In genomic region chr19:21833416-21833992, GRCm38 (mm10) we compare ENCODE assay signal across 11 mouse cellular contexts. TPM values are rescaled to one million over a fixed set of nuclear protein-coding genes. Genes with fewer than 3 reads are reported as not detected.
DNase-seq lines count a peak whose midpoint lies in the region; ATAC-seq and TF ChIP-seq lines count a peak whose summit lies in the region.
"Had no signal": no experiment of that assay in that cellular context is flagged by ENCODE, and none has a peak within 500 bp of the region (broad histone marks: within the 10 kb centered on the region; RNA-seq: fewer than 3 reads in every experiment).

No protein-coding gene starts in this region.

- DNase-seq in heart, adult 11 months = no peak
- DNase-seq in lung, postnatal 0 days (ENCODE audit: low spot score) = peak; percentile 44
- DNase-seq in lung, adult 18-20 months = no peak
- DNase-seq in kidney, postnatal 10 days = peak; percentile 59
- DNase-seq in skeletal muscle tissue, adult 2 months (ENCODE audit: low read depth, low spot score) = peak; percentile 25
- DNase-seq: cerebellum, adult 9-11 months; right cerebral cortex, postnatal 14 days had no signal

- 76% methylated on average over 12 of the region's 12 CpGs for WGBS in heart, embryonic 12.5 days
- 54% methylated on average over 12 of the region's 12 CpGs for WGBS in lung, postnatal 0 days
- WGBS in midbrain, embryonic 13.5 days = 89% methylated on average over 12 of the region's 12 CpGs

- H3K36me3 ChIP-seq in heart, embryonic 12.5 days = peaks cover 83% of the 10 kb centered on the region
- peaks cover 38% of the 10 kb centered on the region; the same call in 1 of the 2 replicates for H3K36me3 ChIP-seq in lung, postnatal 0 days (ENCODE audit: insufficient read depth, low read length)
- peaks cover 92% of the 10 kb centered on the region for H3K36me3 ChIP-seq in midbrain, embryonic 13.5 days

- peak overlapping the region; percentile 32 for H3K27ac ChIP-seq in heart, embryonic 12.5 days (ENCODE audit: poor library complexity, severe bottlenecking)
- H3K27ac ChIP-seq in lung, postnatal 0 days (ENCODE audit: low read length) = no peak overlapping the region
- no peak overlapping the region; the same call in 1 of the 2 replicates for H3K27ac ChIP-seq in midbrain, embryonic 13.5 days
- H3K27ac ChIP-seq: stomach, postnatal 0 days had no signal

- ATAC-seq in heart, embryonic 12.5 days (ENCODE audit: insufficient number of reproducible peaks, low FRiP score) = no peak
- ATAC-seq in lung, postnatal 0 days = peak; percentile 62
- ATAC-seq in midbrain, embryonic 13.5 days = no peak
- ATAC-seq: intestine, postnatal 0 days had no signal

- no peak overlapping the region for H3K9ac ChIP-seq in heart, embryonic 12.5 days
- H3K9ac ChIP-seq in lung, postnatal 0 days (replicated peaks; ENCODE audit: low read depth) = no peak overlapping the region
- H3K9ac ChIP-seq in midbrain, embryonic 13.5 days (replicated peaks) = no peak overlapping the region

- H3K9me3 ChIP-seq in heart, embryonic 12.5 days (replicated peaks) = no peaks in the 10 kb centered on the region
- no peaks in the 10 kb centered on the region for H3K9me3 ChIP-seq in lung, postnatal 0 days (ENCODE audit: low read length)
- H3K9me3 ChIP-seq in midbrain, embryonic 13.5 days = no peaks in the 10 kb centered on the region

- no peak for TF ChIP-seq CTCF in lung, postnatal 0 days (IDR thresholded peaks at IDR 0.05)

- H3K4me1 ChIP-seq in heart, embryonic 12.5 days (replicated peaks) = peaks cover 18% of the 10 kb centered on the region
- H3K4me1 ChIP-seq in lung, postnatal 0 days (ENCODE audit: insufficient read depth, low read depth, low read length) = no peaks in the 10 kb centered on the region
- no peaks in the 10 kb centered on the region for H3K4me1 ChIP-seq in midbrain, embryonic 13.5 days (replicated peaks)

- no peaks in the 10 kb centered on the region for H3K27me3 ChIP-seq in heart, embryonic 12.5 days (replicated peaks)
- no peaks in the 10 kb centered on the region for H3K27me3 ChIP-seq in lung, postnatal 0 days (replicated peaks; ENCODE audit: insufficient read depth, low read length)
- H3K27me3 ChIP-seq in midbrain, embryonic 13.5 days = no peaks in the 10 kb centered on the region

- no peak overlapping the region for H3K4me2 ChIP-seq in heart, embryonic 12.5 days
- no peak overlapping the region for H3K4me2 ChIP-seq in lung, postnatal 0 days (replicated peaks; ENCODE audit: low read depth, low read length)
- no peak overlapping the region for H3K4me2 ChIP-seq in midbrain, embryonic 13.5 days (replicated peaks)

- peak; percentile 64 for TF ChIP-seq EP300 in lung, postnatal 0 days (IDR thresholded peaks at IDR 0.05)

- no peak overlapping the region for H3K4me3 ChIP-seq in heart, embryonic 12.5 days
- no peak overlapping the region for H3K4me3 ChIP-seq in lung, postnatal 0 days (ENCODE audit: low read depth, low read length)
- no peak overlapping the region for H3K4me3 ChIP-seq in midbrain, embryonic 13.5 days (replicated peaks)

RNA-seq across cellular contexts. Expression of gene Cemip2, which starts 55.4 kb away (rescaled TPM):
- 116 and 122 TPM in 2 replicates for polyA plus RNA-seq in heart, embryonic 12.5 days (2016; fragmentation: Nextera tagmentation; extraction: Ambion mirVana)
- polyA plus RNA-seq in lung, postnatal 0 days (2015; fragmentation: Nextera tagmentation; extraction: Ambion mirVana) = 46.7 and 47.2 TPM in 2 replicates
- 73.8 and 76.2 TPM in 2 replicates for polyA plus RNA-seq in midbrain, embryonic 13.5 days (2015; fragmentation: Nextera tagmentation; extraction: Ambion mirVana)

Comparison
In these comparisons a context has a peak if more than half of its experiments do, and no peak if none do; other contexts are left out.
1. DNase-seq: peak in lung, postnatal 0 days (single experiment), kidney, postnatal 10 days (single experiment) and skeletal muscle tissue, adult 2 months (single experiment); none in heart, adult 11 months (single experiment) and lung, adult 18-20 months (0 of 2).